Mouse (Mus musculus) lung, embryonic 14.5 days (tissue): ENCODE results near the gene Cops4. TPM values are rescaled to one million over a fixed set of nuclear protein-coding genes. Genes with fewer than 3 reads are reported as not detected.

ENCODE experiments used
- ATAC-seq: fragments of 200-750 bp; cut with Nextera tagmentation; 2 replicates; pipeline ENCODE4 v1.8.0; 2017; ENCODE audit warnings: mild to moderate bottlenecking, moderate TSS enrichment, moderate library complexity; ENCODE audit not compliant: insufficient read depth
- DNase-seq: peaks from one replicate; pipeline ENCODE4 v3.0.0-alpha.2; 2015
- H3K27ac ChIP-seq: fragments of 300-500 bp; sonication (generic); 2 replicates; pipeline ENCODE4 v1.5.1; 2014; ENCODE audit warnings: low read depth, mild to moderate bottlenecking, moderate library complexity
- H3K27me3 ChIP-seq: fragments of 300-500 bp; sonication (generic); 2 replicates; pipeline ENCODE4 v1.6.1; 2014; ENCODE audit warnings: low read length, control low read depth; ENCODE audit not compliant: insufficient read depth
- H3K36me3 ChIP-seq: fragments of 300-500 bp; sonication (generic); 2 replicates; pipeline ENCODE4 v1.6.1; 2014; ENCODE audit warnings: control low read depth; ENCODE audit not compliant: insufficient read depth
- H3K4me1 ChIP-seq: fragments of 300-500 bp; sonication (generic); 2 replicates; pipeline ENCODE4 v1.6.1; 2014; ENCODE audit warnings: antibody characterized with exemption, control low read depth; ENCODE audit not compliant: insufficient read depth
- H3K4me2 ChIP-seq: fragments of 300-500 bp; sonication (generic); 2 replicates; pipeline ENCODE4 v1.6.1; 2014; ENCODE audit warnings: mild to moderate bottlenecking
- H3K4me3 ChIP-seq: fragments of 300-500 bp; sonication (generic); 2 replicates; pipeline ENCODE4 v1.5.1; 2014; ENCODE audit warnings: low read depth, low read length
- H3K9ac ChIP-seq: fragments of 300-500 bp; sonication (generic); 2 replicates; pipeline ENCODE4 v1.6.1; 2014
- H3K9me3 ChIP-seq: fragments of 300-500 bp; sonication (generic); 2 replicates; pipeline ENCODE4 v1.6.1; 2016; ENCODE audit warnings: low read depth, low read length, control low read depth
- CTCF ChIP-seq: IDR thresholded peaks from 2 replicates; pipeline ENCODE4 v1.5.1; 2016; ENCODE audit warnings: antibody characterized with exemption, low read depth
- WGBS: fragments of 180-500 bp; shearing (Covaris S2); extraction: QIAGEN DNeasy Blood & Tissue Kit; methylation state at CpG from one replicate; pipeline ENCODE4 v1.1.7; 2014; 5-methylcytosine and 5-hydroxymethylcytosine counted together
- polyA plus RNA-seq: library from polyadenylated mRNA; unstranded; fragments of >200 nt; fragmentation: Nextera tagmentation; extraction: Ambion mirVana; gene quantifications from 2 replicates; pipeline ENCODE4 v1.2.1, GENCODE M21; 2014

The Cops4 gene
- polyA plus RNA-seq, 1 experiment from 2014 or later: 202 TPM

- Histone ChIP-seq H3K4me1 (peaks cover 12% of the 10 kb centered on the region), H3K9me3 (no peaks in the 10 kb centered on the region), H3K9ac (no peak overlapping the region), H3K36me3 (no peaks in the 10 kb centered on the region), H3K27me3 (no peaks in the 10 kb centered on the region), H3K4me3 (no peak overlapping the region), H3K4me2 (no peak overlapping the region), H3K27ac (no peak overlapping the region)
- no peak for TF ChIP-seq CTCF
- no peak for DNase-seq
- WGBS: 84% methylated on average over 5 of the region's 5 CpGs
- ATAC-seq: no peak
Observed at GRCm38 (mm10) chr5:100573256-100573655, 55.1 kb downstream of the Cops4 start.

DNA sequence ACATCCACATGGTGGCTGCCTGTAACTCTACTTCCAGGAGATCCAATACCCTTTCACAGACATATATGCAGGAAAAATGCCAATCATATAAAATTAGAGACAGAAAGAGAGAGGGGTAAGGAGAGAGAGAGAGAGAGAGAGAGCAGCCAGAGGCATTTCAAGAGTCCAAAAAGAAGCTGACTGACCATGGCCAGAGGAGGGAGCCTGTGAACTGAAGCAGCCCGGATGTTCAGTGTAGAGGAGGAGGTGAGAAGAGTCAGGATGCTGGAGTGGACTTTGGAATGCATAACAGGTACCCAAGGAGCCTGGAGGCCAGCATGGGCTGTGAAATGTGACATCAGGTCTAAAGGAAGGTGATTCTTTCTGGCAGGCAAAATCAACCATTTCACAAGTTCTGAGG is 56.7 kb downstream of the Cops4 start:
- DNase-seq (no peak), ATAC-seq (no peak)
- Histone ChIP-seq H3K9me3 (no peaks in the 10 kb centered on the region), H3K27me3 (no peaks in the 10 kb centered on the region), H3K4me1 (peaks cover 7% of the 10 kb centered on the region), H3K4me3 (no peak overlapping the region), H3K9ac (no peak overlapping the region), H3K36me3 (no peaks in the 10 kb centered on the region), H3K27ac (no peak overlapping the region), H3K4me2 (no peak overlapping the region)
- 35% methylated on average over 1 of the region's 1 CpGs for WGBS
- TF ChIP-seq CTCF: peak; percentile 22; the same call in 1 of the 2 replicates

DNA sequence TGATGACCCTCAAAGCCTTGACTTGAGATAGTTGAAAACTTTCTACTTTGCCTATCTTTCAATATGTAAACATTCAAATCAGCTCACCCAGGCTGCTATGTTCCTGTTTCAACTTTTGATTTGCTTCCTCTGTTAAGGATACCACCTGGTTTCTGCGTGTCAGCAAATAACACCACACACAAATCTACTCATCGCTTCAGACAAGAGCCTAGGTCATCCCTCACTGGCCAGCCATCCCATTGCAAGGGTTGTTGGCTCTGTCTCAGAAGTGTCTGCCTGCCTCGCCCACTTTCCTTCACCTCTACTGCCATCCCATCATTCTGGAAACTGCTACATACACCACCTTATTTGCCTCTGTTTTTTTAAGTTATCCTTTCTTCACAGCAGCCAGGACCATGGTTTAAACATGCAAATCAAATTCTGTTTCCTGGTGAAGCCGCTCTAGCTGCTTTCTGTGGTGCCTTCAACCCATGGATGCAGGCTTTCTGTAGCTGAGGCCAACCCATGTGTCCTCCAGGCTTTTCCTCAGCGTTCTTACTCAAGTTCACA is 60.8 kb downstream of the Cops4 start:
- H3K27me3 ChIP-seq: no peaks in the 10 kb centered on the region
- no peaks in the 10 kb centered on the region for H3K4me1 ChIP-seq
- H3K4me2 ChIP-seq: no peak overlapping the region
- TF ChIP-seq CTCF: no peak
- no peak overlapping the region for H3K9ac ChIP-seq
- DNase-seq (no peak), ATAC-seq (no peak)
- H3K36me3 ChIP-seq: no peaks in the 10 kb centered on the region
- 79% methylated on average over 5 of the region's 5 CpGs for WGBS
- H3K4me3 ChIP-seq: no peak overlapping the region
- H3K9me3 ChIP-seq: no peaks in the 10 kb centered on the region
- H3K27ac ChIP-seq: no peak overlapping the region

DNA sequence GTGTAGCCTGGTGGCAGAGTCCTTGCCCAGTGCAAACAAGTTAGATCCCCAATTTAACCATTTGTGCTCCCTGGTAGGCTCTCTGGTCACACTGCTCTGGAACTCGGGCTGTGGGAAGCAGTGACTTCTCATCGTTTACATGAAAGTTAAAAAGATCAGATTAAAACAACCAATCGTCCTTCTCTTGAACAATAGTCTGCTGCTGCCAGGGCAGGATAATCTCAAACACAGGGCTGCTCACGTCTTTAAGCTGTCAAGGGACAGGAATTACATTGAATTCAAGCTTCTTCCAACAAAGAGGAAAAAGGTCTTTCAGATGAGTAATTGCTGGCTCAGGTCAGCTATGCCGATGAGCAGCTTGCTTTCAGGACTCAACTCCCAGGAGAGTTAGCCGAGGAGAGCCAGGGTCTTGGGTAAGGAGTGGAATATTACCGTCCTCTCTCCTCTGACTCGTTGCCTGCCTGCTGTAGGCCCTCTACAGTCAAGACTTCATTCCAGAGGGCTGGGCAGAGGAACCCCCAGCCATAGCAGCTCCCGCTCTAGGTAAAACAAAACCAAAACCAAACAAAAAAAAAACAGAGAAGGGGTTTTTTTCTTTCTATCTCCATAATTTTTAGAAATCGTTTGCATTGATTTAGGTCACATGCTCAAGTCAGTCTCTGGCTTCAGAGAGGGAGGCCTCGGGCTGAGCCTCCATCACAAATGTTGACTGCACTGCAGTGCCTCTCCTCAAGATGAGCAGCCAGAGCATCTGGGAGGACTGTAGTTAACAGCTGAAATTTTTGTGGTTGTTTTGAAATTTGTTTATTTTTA is 63.7 kb downstream of the Cops4 start:
- DNase-seq: no peak

DNA sequence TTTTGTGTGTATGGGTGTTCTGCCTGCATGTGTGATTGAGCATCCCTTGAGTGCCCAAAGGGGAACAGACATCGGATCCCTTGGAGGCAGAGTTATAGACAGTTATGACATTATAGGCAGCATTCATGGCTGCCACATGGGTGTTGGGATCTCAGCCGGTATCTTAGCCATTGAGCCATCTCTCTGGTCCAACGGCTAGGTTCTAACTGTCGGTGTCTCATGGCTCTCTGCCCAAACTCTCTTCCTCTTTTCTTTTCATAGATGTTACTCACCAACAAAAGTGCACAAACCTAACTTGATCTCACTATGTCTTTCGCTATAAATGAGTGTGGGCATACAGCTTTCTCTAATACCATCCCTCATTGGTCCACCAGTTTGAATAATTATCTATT is 64.3 kb downstream of the Cops4 start:
- TF ChIP-seq CTCF: no peak
- ATAC-seq: no peak
- WGBS: 82% methylated on average over 5 of the region's 5 CpGs

More for the DNA sequence above, 63.7 kb downstream of the Cops4 start:
- Histone ChIP-seq H3K4me1 (no peaks in the 10 kb centered on the region), H3K9me3 (no peaks in the 10 kb centered on the region), H3K9ac (no peak overlapping the region), H3K4me3 (no peak overlapping the region), H3K27me3 (no peaks in the 10 kb centered on the region), H3K36me3 (no peaks in the 10 kb centered on the region), H3K27ac (no peak overlapping the region), H3K4me2 (no peak overlapping the region)
- WGBS: 47% methylated on average over 11 of the region's 11 CpGs
- no peak for ATAC-seq
- no peak for TF ChIP-seq CTCF

DNA sequence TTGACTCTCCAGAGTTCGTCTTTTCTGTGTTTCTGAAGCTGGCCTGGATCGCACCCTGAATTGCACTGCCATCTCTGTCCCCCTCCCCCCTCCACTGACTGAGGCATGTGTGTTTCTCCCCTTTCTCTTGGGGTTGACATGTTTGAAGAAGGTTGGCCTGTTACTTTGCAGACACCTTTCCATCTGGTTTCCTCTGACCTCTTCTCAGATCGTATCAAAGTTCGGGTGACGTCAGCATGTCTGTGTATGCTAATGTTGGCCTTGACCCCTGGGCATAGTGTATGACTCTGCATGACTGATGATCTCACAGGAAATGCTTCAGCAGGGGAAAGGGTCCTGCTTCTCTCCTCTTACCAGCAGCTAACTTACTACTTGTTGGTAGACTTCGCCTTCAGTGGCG is 65.0 kb downstream of the Cops4 start:
- H3K4me1 ChIP-seq: no peaks in the 10 kb centered on the region
- H3K4me3 ChIP-seq: no peak overlapping the region
- H3K9me3 ChIP-seq: no peaks in the 10 kb centered on the region
- H3K27me3 ChIP-seq: no peaks in the 10 kb centered on the region
- H3K27ac ChIP-seq: no peak overlapping the region
- 70% methylated on average over 7 of the region's 7 CpGs for WGBS
- no peak overlapping the region for H3K9ac ChIP-seq
- no peak overlapping the region for H3K4me2 ChIP-seq
- DNase-seq (no peak), ATAC-seq (no peak)
- no peak for TF ChIP-seq CTCF
- H3K36me3 ChIP-seq: no peaks in the 10 kb centered on the region

More for the DNA sequence above, 64.3 kb downstream of the Cops4 start:
- H3K4me1 ChIP-seq: no peaks in the 10 kb centered on the region
- no peak overlapping the region for H3K4me3 ChIP-seq
- no peaks in the 10 kb centered on the region for H3K36me3 ChIP-seq
- no peak for DNase-seq
- H3K9ac ChIP-seq: no peak overlapping the region
- no peak overlapping the region for H3K27ac ChIP-seq
- H3K4me2 ChIP-seq: no peak overlapping the region
- no peaks in the 10 kb centered on the region for H3K9me3 ChIP-seq
- H3K27me3 ChIP-seq: no peaks in the 10 kb centered on the region

DNA sequence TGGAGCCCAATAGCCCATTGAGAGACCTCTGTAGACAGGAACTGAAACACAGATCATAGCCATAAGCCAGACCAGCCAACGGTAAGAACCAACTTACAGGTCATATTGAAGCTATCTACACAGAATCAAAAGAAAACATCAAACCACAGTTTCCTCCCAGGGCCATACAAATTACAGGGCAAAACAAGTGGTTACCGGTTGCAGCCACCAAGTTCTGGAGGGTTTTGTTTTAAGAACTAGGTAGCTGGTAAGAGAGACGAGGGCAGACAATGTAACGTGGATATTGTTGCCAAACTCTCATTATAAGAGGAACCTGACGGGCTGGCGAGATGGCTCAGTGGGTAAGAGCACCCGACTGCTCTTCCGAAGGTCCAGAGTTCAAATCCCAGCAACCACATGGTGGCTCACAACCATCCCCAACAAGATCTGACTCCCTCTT is 67.1 kb downstream of the Cops4 start:
- ATAC-seq: no peak
- H3K27me3 ChIP-seq: no peaks in the 10 kb centered on the region
- DNase-seq: no peak

More for the DNA sequence above, 67.1 kb downstream of the Cops4 start:
- TF ChIP-seq CTCF: no peak
- Histone ChIP-seq H3K27ac (no peak overlapping the region), H3K36me3 (no peaks in the 10 kb centered on the region), H3K4me2 (no peak overlapping the region), H3K9me3 (no peaks in the 10 kb centered on the region), H3K4me3 (no peak overlapping the region), H3K9ac (no peak overlapping the region), H3K4me1 (no peaks in the 10 kb centered on the region)
- 87% methylated on average over 8 of the region's 8 CpGs for WGBS
